Mouse (Mus musculus) MEL-GATA-1-ER (cell line): ENCODE data around the gene Cxcl3.
"Not testable (repeated sequence)": the region's sequence is repeated elsewhere in the genome, so short reads cannot be mapped to it uniquely, and the experiment has no call there.

Experiments
- DNase-seq: peaks from one replicate; pipeline ENCODE4 v3.0.0-alpha.2; 2012; ENCODE audit warnings: low read depth; ENCODE audit errors: extremely low read depth

Gene Cxcl3

DNA sequence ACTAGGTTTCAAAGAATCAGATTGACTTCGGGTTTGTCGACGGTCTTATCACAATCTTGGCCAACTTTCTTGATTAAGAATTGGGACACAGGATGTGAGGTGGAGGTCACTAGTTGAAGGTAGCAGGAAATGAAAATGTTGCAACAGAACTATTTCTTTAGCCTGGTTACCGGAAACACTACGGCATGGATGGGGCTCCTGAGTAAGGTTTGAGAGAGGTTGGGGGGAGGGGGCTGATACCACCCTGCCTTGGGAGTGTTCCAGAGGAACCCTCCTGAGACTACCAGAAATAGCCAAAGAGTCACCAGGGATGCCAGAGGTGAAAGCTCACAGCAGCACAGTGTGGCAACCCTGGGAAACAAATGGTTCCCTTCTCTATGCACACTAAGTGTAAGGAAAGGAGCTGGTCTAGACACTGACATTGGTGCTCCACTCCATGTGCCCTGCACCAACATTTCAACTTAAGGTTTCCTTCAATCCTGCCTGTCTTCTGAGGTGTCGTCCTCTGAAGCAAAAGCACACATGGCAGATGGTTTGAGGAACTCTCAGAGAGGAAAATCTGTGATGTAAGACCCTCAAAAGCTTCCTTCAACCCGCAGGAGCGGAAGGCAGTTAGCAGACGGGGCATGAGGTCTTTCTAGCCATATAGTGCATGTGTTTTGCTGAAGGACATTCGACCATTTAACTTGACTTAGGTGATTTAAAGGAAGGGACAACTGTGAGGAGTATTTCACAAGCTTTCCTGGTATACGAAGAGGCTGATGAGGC lies 3.6 kb downstream of the Cxcl3 start:
- DNase-seq: no peak

DNA sequence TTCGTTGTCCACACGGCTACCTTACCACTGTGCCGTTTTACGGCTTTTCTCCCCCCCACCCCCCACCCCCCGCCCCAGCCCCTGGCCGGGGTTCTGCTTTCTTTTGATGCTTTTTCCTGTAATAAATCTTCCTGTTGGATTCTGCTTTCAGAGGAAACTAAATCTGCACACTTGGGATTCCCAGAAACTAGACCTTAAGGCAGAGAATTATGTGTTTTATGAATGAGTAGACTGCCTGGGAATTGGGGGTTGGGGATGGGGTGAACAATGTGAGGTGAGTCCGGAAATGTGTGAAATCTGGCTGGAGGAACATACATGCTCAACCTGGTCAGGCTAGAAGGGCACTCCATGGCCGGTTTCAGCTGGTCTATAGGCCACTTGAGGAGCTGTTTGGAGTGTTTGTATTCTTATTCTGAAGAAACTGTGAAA lies 4.2 kb downstream of the Cxcl3 start:
- no peak for DNase-seq

DNA sequence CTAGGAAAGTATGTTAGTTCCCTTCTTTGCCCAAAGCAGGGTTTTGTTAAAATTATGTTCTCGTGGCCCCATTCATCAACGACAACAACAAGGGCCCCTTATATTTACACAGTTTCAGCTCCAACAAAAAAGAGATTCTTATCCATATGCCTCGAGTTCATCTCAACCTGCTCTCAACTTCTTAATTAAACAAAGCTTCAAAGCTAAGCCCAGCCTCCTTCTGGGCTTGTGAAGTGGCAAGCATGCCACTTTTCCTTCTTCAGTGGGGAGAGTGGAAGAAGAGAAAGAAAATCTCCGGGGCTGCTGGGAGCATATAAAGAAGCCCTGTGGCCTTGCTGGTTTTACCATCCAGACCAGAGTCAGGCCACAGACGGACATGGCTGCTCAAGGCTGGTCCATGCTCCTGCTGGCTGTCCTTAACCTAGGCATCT lies 8.3 kb downstream of the Cxcl3 start, which contains the start of gene Cxcl15:
Gene Cxcl15 (plus strand): TSS at position 340 of the 431 bp plus-strand sequence.
- no peak for DNase-seq

DNA sequence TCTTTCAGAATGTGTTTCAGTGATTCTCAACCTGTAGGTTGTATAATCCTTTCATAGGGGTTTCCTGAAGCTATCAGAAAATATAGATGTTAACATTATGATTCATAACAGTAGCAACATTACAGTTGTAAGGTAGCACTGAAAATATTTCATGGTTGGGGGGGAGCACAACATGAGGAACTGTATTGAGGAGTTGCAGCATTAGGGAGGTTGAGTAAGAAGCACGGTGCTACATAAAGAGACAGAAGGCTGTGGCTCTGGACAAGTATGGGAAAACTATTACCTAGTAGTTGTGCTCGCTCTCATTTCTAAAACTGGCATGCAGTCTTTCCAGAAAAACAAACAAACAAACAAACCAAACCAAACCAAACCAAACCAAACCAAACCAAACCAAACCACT lies 9.5 kb downstream of the Cxcl3 start:
- not testable (repeated sequence) for DNase-seq

DNA sequence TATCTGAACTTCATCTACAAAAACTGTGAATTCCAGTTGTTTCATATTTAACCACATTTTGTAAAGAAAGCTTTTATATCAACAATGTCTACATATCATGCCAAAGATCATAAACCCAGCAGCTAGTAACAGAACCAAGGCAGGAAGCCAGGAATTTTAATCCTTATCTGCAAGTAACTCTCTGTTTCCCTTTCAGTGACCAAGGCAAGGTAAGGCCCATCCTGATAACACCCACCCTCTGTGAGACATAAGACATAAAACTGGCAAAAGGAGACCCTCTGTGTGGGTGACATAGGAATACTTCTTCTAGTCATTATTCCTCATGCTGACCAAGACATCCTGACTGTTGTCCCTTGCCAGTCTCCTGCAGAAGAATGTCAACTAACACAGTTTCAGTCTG lies 18.7 kb downstream of the Cxcl3 start:
- DNase-seq: no peak

DNA sequence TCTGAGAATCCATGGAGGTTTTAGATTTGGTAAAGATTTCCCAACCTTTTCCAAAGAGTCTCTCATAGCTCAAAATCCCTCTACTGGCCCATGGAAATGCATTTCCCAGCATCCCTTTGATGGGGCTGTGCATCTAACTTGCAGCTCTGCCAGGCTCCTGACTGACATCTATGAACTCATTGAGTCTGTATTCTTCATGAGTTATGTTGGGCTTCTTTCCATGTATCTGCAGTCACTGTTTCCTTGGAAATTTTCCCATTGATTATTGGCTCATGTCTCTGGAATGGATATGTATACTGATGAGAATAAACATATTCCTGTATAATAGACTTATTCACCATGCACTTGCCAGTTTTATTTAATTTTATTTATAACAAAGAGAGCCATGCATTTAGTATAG lies 20.1 kb downstream of the Cxcl3 start:
- no peak for DNase-seq

DNA sequence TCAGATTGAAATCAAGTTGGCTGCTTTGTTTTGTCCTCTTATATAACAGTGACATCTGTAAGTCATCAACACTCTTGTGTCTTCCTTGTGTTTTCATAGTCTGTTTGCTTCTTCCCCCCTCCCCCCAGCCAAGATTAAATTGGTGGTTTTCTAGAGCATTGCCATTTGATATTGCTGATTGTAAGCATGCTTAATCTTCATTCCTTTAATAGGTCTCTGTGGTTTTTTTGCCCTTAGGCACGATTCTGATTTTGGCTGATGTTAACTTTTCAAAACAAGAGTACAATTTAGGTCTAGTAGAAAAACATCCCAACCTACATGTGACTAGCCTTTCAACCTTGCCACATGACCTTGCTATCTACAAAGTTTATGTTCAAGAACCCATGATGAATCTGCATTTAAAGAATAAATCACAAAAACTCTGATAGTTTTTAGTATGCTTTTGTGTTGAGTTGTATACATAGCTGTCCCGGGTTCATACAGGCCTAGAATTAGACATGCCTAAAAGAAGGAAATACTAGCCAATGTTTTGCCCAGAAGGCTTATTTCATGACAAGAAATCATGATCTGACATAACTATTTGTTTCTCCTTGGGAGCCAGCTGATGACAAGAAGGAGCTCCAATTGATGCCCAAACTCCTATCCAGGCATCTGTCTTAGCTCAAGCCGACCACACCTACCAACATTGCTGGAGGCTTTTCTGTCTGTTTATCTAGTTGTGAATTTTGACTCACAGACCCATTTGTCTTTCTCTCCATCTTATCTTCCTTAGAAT lies 21.5 kb downstream of the Cxcl3 start:
- DNase-seq: no peak

DNA sequence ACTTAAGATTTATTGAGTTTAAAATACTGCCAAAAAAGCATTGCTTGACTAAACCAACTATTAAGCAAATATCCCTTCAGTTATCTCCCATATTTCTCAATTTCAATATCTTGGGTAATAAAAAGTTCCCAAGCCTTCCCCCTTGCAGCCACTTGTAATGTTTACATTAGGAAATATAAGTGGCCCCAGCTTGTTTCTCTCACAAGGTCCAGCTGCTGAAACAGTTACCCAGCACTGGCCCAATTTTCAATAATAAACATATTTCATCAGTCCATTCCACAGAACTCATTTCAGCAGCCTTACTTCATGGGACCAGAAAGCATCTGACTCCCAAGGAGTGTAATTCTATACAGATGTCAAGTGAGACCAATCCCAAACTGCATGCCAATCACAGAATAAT lies 33.9 kb downstream of the Cxcl3 start:
- DNase-seq: no peak

DNA sequence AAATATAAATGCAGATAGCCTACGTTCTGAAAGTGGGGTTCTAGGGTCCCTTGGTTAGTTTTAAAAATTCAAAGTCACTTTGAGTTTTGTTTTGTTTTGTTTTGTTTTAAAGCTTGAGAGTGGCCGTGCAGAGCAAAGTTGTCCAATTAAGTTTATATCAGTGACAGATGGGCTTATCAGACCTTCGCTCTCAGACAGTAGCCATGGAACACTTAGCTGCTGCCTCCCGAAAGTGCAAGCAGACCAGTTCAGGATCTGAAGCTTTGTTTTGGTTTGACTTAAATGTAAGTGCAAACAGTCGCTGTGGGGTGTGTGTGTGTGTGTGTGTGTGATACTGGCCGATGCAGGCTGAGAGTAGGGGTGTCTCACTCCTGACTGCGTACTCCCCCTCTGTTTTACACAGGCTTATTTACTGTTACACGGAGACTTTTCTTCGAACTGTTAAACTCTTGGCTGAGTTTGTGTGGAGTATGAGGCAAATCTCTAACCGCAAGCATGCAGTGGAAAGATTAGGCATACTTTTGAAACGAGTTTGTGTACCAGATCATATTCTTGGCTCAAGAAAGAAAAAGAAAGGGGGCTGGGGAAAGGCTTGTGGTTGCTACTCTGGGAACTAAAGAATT lies 46.4 kb downstream of the Cxcl3 start:
- no peak for DNase-seq

DNA sequence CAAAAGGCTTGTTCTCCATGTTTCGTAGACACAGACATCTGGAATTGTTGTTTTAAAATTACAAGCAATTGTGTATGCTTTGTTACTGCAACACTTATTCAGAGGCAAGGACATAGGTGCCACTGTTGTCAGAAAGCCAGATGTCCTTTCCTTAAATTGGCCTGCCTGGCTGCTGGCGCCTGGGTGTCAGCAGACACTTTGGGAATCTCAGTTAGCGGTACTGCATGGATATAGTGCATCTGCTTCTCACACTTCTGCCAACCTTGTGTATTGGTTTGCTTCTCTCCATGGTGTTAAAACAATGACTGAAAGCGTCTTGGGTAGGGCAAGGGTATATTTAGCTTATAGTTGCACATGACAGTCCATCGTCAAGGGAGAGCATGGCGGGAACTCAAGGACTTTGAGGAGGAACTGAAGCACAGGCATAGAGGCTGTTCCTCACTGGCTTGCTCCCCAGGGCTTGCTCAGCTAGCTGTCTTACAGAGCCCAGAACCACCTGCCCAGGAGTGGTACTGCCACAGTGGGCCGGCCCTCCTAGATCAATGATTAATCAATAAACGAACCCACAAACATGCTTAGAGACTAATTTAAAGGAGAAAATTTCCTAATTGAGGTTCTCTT lies 47.0 kb downstream of the Cxcl3 start:
- DNase-seq: no peak

DNA sequence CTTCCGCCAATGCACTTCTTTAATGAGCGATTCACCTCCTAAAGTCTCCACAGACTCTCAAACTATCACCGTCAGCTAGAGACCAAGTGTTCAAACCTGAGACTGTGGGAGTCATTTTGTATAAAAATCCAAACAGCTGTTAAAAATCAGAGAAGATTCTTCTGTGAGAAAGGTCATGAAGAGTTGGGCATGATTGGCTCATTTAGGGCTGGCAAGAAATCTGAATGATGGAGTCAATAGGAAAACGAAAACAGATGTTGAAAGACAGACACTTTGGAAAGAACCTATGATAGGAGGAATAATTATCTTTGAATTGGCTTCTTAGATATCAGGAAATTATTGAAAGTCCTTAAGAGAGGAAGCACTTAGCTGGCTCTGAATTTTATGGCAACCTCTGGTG lies 48.5 kb downstream of the Cxcl3 start:
- no peak for DNase-seq

DNA sequence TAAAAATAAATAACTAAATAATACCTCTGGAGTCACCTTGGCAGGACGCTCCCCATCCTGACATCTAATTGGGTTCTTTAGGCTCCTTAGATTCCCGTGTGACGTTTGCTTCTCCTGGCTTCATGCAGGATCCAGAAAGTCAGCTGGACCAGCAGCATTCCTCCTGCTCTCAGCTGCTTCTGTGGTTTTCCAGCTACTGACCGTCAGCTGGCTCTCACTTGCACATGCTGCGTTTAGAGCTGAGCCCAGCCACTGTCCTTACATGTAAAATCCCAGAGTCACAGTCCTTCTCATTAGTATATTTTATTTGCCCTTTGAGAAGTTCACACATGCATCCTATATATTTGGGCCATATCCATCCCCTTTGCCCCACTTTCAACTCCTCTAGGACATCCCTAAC lies 52.7 kb downstream of the Cxcl3 start:
- DNase-seq: no peak
